Mouse (Mus musculus) intestine, embryonic 16.5 days (tissue): Measurements from ENCODE around the gene Srsf5. TPM values are rescaled to one million over a fixed set of nuclear protein-coding genes. Genes with fewer than 3 reads are reported as not detected.
A peak's percentile ranks its signal among the peaks of the same experiment; 100 is the strongest.

Experiments used
- ATAC-seq: fragments of 200-750 bp; cut with Nextera tagmentation; 2 replicates; pipeline ENCODE4 v1.8.0; 2017; ENCODE audit warnings: moderate TSS enrichment, moderate library complexity
- H3K27ac ChIP-seq: fragments of 300-500 bp; sonication (generic); 2 replicates; pipeline ENCODE4 v1.5.1; 2014; ENCODE audit warnings: mild to moderate bottlenecking, low read length
- H3K27me3 ChIP-seq: fragments of 300-500 bp; sonication (generic); replicated peaks from 2 replicates; pipeline ENCODE4 v1.6.1; 2014; ENCODE audit warnings: low read length, control low read depth, mixed read lengths; ENCODE audit not compliant: control insufficient read depth, insufficient read depth
- H3K36me3 ChIP-seq: fragments of 300-500 bp; sonication (generic); 2 replicates; pipeline ENCODE4 v1.6.1; 2014; ENCODE audit warnings: low read length, control low read depth; ENCODE audit not compliant: control insufficient read depth, insufficient read depth
- H3K4me1 ChIP-seq: fragments of 300-500 bp; sonication (generic); 2 replicates; pipeline ENCODE4 v1.6.1; 2014; ENCODE audit warnings: low read length, control low read depth, mixed read lengths; ENCODE audit not compliant: control insufficient read depth, insufficient read depth
- H3K4me2 ChIP-seq: fragments of 300-500 bp; sonication (generic); 2 replicates; pipeline ENCODE4 v1.6.1; 2014; ENCODE audit warnings: low read depth, low read length, control low read depth
- H3K4me3 ChIP-seq: fragments of 300-500 bp; sonication (generic); 2 replicates; pipeline ENCODE4 v1.5.1; 2014; ENCODE audit warnings: mild to moderate bottlenecking, low read length
- H3K9ac ChIP-seq: fragments of 300-500 bp; sonication (generic); 2 replicates; pipeline ENCODE4 v1.6.1; 2014; ENCODE audit warnings: low read depth, low read length
- H3K9me3 ChIP-seq: fragments of 300-500 bp; sonication (generic); 2 replicates; pipeline ENCODE4 v1.6.1; 2016; ENCODE audit warnings: low read length, control low read depth; ENCODE audit not compliant: control insufficient read depth
- WGBS: fragments of 180-500 bp; shearing (Covaris S2); extraction: QIAGEN DNeasy Blood & Tissue Kit; methylation state at CpG from one replicate; pipeline ENCODE4 v1.1.7; 2014; 5-methylcytosine and 5-hydroxymethylcytosine counted together
- polyA plus RNA-seq: library from polyadenylated mRNA; unstranded; fragments of >200 nt; fragmentation: Nextera tagmentation; extraction: Ambion mirVana; gene quantifications from 2 replicates; pipeline ENCODE4 v1.2.1, GENCODE M21; 2015

The Srsf5 gene
- polyA plus RNA-seq, 1 experiment from 2014 or later = 492 TPM

DNA sequence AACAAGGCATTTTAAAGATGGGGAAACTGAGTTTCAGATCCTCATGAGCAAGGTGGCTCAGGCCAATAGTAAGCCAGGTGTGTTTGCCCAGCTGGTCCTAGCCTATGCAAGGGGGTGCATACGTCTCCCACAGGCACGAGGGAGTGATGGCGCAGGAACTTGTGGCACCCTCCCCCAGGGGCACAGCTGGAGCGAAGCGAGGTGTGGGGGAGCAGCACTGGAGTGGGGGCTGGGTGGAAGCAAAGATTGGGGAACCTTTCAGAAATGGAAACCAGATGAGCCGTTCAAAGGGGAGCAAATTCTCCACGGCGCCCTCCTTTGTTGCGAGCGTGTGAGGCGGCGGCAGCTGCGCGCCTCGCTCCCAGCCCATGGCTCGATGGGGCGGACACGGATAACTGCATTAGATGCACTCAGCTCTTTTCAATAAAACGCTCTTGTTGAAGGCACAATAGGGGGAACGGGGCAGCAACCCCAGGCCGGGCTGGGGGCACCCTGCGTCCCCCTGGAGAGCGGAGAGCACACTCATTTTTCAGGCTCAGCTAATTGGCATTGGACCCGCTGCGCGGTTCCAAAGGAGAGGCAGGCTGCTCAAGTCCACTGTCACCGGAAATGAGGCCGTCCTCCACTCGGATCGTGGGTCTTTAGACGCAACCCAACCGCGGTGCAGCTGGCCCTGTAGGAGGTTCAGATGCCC lies 53.4 kb downstream of the Srsf5 start:
- Histone ChIP-seq H3K27me3 (peaks cover 12% of the 10 kb centered on the region; the same call in 1 of the 2 replicates), H3K4me1 (no peaks in the 10 kb centered on the region), H3K36me3 (no peaks in the 10 kb centered on the region), H3K27ac (no peak overlapping the region), H3K4me3 (peak overlapping the region; percentile 21), H3K4me2 (peak overlapping the region; percentile 27; the same call in 1 of the 2 replicates), H3K9ac (peak overlapping the region; percentile 33; the same call in 1 of the 2 replicates), H3K9me3 (no peaks in the 10 kb centered on the region)
- ATAC-seq = no peak
- WGBS = 11% methylated on average over 33 of the region's 33 CpGs

Other genes starting within 250 kb of the Srsf5 start
- gene Ccdc177, start 184.8 kb upstream of the Srsf5 start, polyA plus RNA-seq = 0.02 and 0.09 TPM in 2 replicates
- gene Susd6, start 155.0 kb upstream of the Srsf5 start, polyA plus RNA-seq = 16.4 and 20.0 TPM in 2 replicates
- gene Slc10a1, start 23.2 kb downstream of the Srsf5 start, polyA plus RNA-seq = 0.48 and 0.70 TPM in 2 replicates
- 9.2 and 9.6 TPM in 2 replicates for gene Smoc1, start 81.3 kb downstream of the Srsf5 start, polyA plus RNA-seq